Mouse (Mus musculus): ENCODE results near the gene Actrt2. TPM values are rescaled to one million over a fixed set of nuclear protein-coding genes. Genes with fewer than 3 reads are reported as not detected.

Gene Actrt2
- polyA plus RNA-seq, 1 experiment from 2014 or later = not detected

- Histone ChIP-seq H3K27me3 (replicated peaks) (peaks cover 68% of the 10 kb centered on the region), H3K4me3 (no peak overlapping the region), H3K4me2 (no peak overlapping the region), H3K36me3 (replicated peaks) (no peaks in the 10 kb centered on the region), H3K9ac (no peak overlapping the region), H3K9me3 (0 out of 2 replicates have a peak, but pooled peaks cover 2% of the 10 kb centered on the region), H3K4me1 (peaks cover 21% of the 10 kb centered on the region), H3K27ac (no peak overlapping the region)
- WGBS = 1% methylated on average over 32 of the region's 32 CpGs
- ATAC-seq (replicated peaks) = no peak
These were observed 26.2 kb downstream of the Actrt2 start for GRCm38 (mm10) chr4:154641296-154642110.

- Histone ChIP-seq H3K4me1 (peaks cover 29% of the 10 kb centered on the region), H3K9me3 (0 out of 2 replicates have a peak, but pooled peaks cover 2% of the 10 kb centered on the region), H3K27me3 (replicated peaks) (peaks cover 76% of the 10 kb centered on the region), H3K9ac (no peak overlapping the region), H3K4me3 (no peak overlapping the region), H3K36me3 (replicated peaks) (no peaks in the 10 kb centered on the region), H3K4me2 (no peak overlapping the region), H3K27ac (no peak overlapping the region)
- WGBS = 4% methylated on average over 20 of the region's 20 CpGs
- no peak for ATAC-seq (replicated peaks)
These were observed 27.0 kb downstream of the Actrt2 start for GRCm38 (mm10) chr4:154640443-154641295.

- no peak overlapping the region for H3K4me2 ChIP-seq
- 14% methylated on average over 13 of the region's 13 CpGs for WGBS
- no peak for ATAC-seq (replicated peaks)
- H3K36me3 ChIP-seq (replicated peaks) = no peaks in the 10 kb centered on the region
- H3K9ac ChIP-seq = no peak overlapping the region
- peaks cover 74% of the 10 kb centered on the region for H3K27me3 ChIP-seq (replicated peaks)
- peaks cover 38% of the 10 kb centered on the region for H3K4me1 ChIP-seq
- no peaks in the 10 kb centered on the region for H3K9me3 ChIP-seq
- no peak overlapping the region for H3K27ac ChIP-seq
- no peak overlapping the region for H3K4me3 ChIP-seq
These were observed 27.9 kb downstream of the Actrt2 start for GRCm38 (mm10) chr4:154639591-154640442.

DNA sequence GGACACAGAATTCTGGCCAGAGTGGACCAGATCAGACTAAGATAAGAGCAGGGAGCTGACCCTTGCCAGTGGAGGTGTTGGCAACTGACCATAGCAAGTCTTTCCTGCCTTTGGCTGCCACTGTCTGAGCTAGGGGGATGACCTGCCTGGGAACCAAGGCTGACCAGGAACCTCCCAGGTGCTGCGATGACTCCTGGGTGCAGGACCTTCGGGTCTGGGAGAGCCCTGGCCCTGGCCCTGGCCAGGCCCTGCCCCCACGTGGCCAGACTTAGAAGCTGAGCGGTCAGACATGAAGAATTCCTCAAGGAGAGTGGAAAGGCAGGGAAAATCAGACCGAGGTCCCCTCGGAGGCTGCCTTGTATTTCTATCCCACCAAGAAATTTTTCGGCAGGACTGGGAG lies 28.5 kb downstream of the Actrt2 start:
- Histone ChIP-seq H3K4me3 (no peak overlapping the region), H3K27me3 (replicated peaks) (peaks cover 75% of the 10 kb centered on the region), H3K27ac (no peak overlapping the region), H3K36me3 (replicated peaks) (no peaks in the 10 kb centered on the region), H3K9ac (no peak overlapping the region), H3K4me2 (no peak overlapping the region), H3K9me3 (no peaks in the 10 kb centered on the region), H3K4me1 (peaks cover 41% of the 10 kb centered on the region)
- ATAC-seq (replicated peaks) = no peak
- 4% methylated on average over 7 of the region's 7 CpGs for WGBS

DNA sequence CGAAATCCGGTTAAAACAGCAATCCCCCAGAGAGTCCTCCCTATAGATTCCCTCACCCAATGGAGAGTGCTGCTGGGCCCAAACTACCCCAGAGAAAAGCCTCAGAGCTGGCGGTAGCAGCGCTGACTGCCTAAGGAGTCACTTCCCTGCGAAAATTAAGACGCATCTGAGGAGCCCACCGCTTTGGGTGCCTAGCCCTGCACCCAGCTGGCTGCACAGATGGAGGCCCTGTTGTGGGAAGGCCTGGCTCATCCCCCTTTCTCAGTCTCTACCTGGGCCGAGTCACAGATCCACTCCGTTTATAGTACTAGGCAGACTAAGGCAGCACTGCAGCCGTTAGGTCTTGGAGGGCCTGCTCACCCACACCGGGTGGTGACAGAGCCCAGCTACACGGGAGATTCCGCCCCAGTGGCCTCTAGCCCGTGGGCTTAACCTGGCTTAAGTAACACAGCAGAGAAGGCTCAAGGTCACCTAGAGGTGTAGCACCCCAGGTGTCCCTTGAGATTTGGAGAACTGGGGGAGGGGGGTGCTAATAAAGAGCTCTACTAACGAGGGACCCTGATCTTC lies 29.3 kb downstream of the Actrt2 start:
- ATAC-seq (replicated peaks) = no peak
- Histone ChIP-seq H3K4me2 (peak overlapping the region; percentile 57; the same call in 1 of the 2 replicates), H3K27ac (no peak overlapping the region)

DNA sequence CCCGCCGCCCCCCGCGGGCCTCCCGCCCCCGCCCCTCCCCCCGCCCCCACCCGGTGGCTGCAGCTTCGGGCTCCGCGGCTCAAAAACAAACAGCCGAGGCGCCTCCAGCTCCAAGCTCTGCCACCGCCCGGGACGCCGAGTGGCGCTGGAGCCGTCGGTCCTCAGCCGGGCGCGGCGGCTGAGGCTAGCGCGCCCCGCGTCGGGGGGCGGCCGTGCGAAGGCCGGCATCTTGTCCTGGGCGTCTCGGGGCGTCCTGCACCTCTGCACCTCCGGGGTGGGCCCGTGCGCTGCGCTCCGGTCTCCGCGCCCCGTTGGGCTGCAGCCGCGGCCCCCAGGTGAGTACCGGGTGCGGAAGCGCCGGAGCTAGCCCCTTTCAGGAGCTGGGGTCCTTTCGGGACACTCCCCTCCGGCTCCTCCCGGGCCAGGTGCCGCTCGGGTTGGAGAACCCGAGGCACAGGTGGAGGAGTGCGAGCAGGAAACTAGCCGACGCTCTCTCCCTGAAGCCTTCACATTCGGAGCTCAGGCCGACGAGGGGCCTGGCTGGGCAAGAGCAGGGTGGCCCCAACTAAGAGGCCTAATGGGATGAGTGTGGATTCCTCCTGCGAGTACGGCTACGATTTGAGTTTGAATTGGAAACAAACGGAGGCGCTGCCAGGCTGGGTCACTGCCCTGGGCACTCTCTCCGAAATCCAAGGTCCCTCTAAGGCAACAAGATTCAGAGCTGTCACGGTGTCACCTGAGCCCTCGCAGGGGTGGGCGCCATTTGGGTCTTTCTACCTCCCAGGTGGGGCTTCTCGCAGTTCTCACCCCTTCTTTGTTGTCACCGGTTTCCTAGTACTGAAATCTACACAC lies 30.0 kb downstream of the Actrt2 start:
- no peak for ATAC-seq (replicated peaks)
- peak overlapping the region; percentile 57 for H3K4me2 ChIP-seq
- peak overlapping the region; percentile 51 for H3K27ac ChIP-seq
- H3K9me3 ChIP-seq = no peaks in the 10 kb centered on the region
- H3K9ac ChIP-seq = peak overlapping the region; percentile 3; the same call in 1 of the 2 replicates
- peak overlapping the region; percentile 42 for H3K4me3 ChIP-seq
- no peaks in the 10 kb centered on the region for H3K36me3 ChIP-seq (replicated peaks)
- peaks cover 41% of the 10 kb centered on the region for H3K4me1 ChIP-seq
- H3K27me3 ChIP-seq (replicated peaks) = peaks cover 75% of the 10 kb centered on the region
- WGBS = 1% methylated on average over 65 of the region's 73 CpGs

More for the DNA sequence above, 29.3 kb downstream of the Actrt2 start:
- H3K36me3 ChIP-seq (replicated peaks) = no peaks in the 10 kb centered on the region
- no peaks in the 10 kb centered on the region for H3K9me3 ChIP-seq
- H3K4me1 ChIP-seq = peaks cover 41% of the 10 kb centered on the region
- no peak overlapping the region for H3K9ac ChIP-seq
- H3K4me3 ChIP-seq = no peak overlapping the region
- peaks cover 75% of the 10 kb centered on the region for H3K27me3 ChIP-seq (replicated peaks)
- WGBS = 9% methylated on average over 15 of the region's 15 CpGs

- Histone ChIP-seq H3K4me3 (peak within 1 kb of the TSS; percentile 42), H3K9me3 (no peaks in the 10 kb centered on the region), H3K9ac (peak within 1 kb of the TSS; percentile 33), H3K36me3 (replicated peaks) (no peaks in the 10 kb centered on the region), H3K4me1 (peaks cover 41% of the 10 kb centered on the region), H3K27ac (peak within 1 kb of the TSS; percentile 51), H3K4me2 (peak within 1 kb of the TSS; percentile 57), H3K27me3 (replicated peaks) (peaks cover 70% of the 10 kb centered on the region)
- under 1% methylated on average over 41 of the region's 47 CpGs for WGBS
- 0 out of 2 replicates have a peak, but pooled peaks have one; percentile 12 for ATAC-seq (replicated peaks)
These were observed 30.9 kb downstream of the Actrt2 start, which contains the start of gene Prdm16 for GRCm38 (mm10) chr4:154636721-154637311. TSS of gene Prdm16 (minus strand) at chr4:154636873.

- peak overlapping the region; percentile 57 for H3K4me2 ChIP-seq
- peak overlapping the region; percentile 42 for H3K4me3 ChIP-seq
- peak overlapping the region; percentile 33 for H3K9ac ChIP-seq
- H3K27ac ChIP-seq = peak overlapping the region; percentile 51
- peaks cover 76% of the 10 kb centered on the region for H3K27me3 ChIP-seq (replicated peaks)
- H3K4me1 ChIP-seq = peaks cover 37% of the 10 kb centered on the region
- peak; percentile 55; the same call in 1 of the 2 replicates for ATAC-seq (replicated peaks)
- no peaks in the 10 kb centered on the region for H3K9me3 ChIP-seq
- H3K36me3 ChIP-seq (replicated peaks) = no peaks in the 10 kb centered on the region
- under 1% methylated on average over 26 of the region's 30 CpGs for WGBS
These were observed 31.6 kb downstream of the Actrt2 start for GRCm38 (mm10) chr4:154636053-154636433.

- peak overlapping the region; percentile 33 for H3K9ac ChIP-seq
- H3K4me1 ChIP-seq = peaks cover 38% of the 10 kb centered on the region
- H3K27me3 ChIP-seq (replicated peaks) = peaks cover 75% of the 10 kb centered on the region
- peak overlapping the region; percentile 57 for H3K4me2 ChIP-seq
- H3K9me3 ChIP-seq = no peaks in the 10 kb centered on the region
- no peaks in the 10 kb centered on the region for H3K36me3 ChIP-seq (replicated peaks)
- peak; percentile 31; the same call in 1 of the 2 replicates for ATAC-seq (replicated peaks)
- peak overlapping the region; percentile 42 for H3K4me3 ChIP-seq
- peak overlapping the region; percentile 51 for H3K27ac ChIP-seq
- under 1% methylated on average over 86 of the region's 94 CpGs for WGBS
These were observed 32.2 kb downstream of the Actrt2 start for GRCm38 (mm10) chr4:154635241-154636052.

Data from midbrain, embryonic 15.5 days (tissue).